Mouse (Mus musculus): Measurements from ENCODE around the gene Slc30a5. TPM values are rescaled to one million over a fixed set of nuclear protein-coding genes. Genes with fewer than 3 reads are reported as not detected.

The Slc30a5 gene
- total RNA-seq, 2 experiments from 2014 or later, result 10.5 to 11.3 TPM

DNA sequence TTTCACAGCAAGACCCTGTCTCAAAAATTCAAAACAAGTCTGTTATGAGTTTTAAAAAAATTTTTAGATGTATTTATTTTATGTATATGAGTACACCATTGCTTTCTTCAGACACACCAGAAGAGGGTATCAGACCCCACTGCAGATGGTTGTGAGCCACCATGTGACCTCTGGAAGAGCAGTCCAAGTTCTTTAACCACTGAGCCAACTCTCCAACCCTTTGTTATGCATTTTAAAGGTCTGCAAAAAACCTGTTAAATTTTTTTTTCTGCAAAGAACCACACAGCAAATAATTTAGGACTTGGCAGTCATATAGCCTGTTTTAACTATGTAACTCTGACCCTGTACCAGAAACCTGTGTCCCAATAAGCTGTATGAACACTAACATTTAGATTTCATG lies 58.5 kb downstream of the Slc30a5 start:
- no peak for DNase-seq

DNA sequence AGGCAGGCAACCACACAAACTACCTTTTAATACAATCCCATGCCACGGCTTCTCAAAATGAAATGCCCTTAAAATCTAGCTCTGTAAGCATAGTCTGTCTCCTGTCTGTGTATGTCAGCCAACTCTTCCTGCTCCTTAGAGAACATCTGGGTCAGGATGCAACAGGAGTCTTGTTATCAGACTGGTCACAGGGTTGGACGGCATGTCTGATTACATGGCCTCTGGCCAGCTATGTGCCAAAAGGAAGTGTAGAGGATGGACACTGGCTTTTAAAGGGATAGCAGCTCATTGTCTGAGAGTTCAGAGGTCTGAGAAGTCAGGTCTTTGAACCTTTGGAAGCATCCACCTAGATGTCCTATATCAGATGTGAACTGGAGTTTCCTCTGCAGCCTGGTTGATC lies 77.9 kb downstream of the Slc30a5 start:
- no peak for DNase-seq

GRCm38 (mm10) chr13:100754186-100754585 lies 79.0 kb downstream of the Slc30a5 start:
- no peak for DNase-seq

- DNase-seq, result no peak
Observed at GRCm38 (mm10) chr13:100753011-100753410, 80.2 kb downstream of the Slc30a5 start.

Other genes with a start within 250 kb of the Slc30a5 start
- under 1 TPM; 0.28 to 0.38 TPM for gene Marveld2, start 216.5 kb downstream of the Slc30a5 start, total RNA-seq (2021)
- gene Ak6, start 182.4 kb downstream of the Slc30a5 start, total RNA-seq (2021), result 10 to 100 TPM; 57.7 to 58.0 TPM
- 10 to 100 TPM in 1 of 2 experiments, 1 to 10 TPM in 1; 9.4 to 11.0 TPM for gene Rad17, start 182.4 kb downstream of the Slc30a5 start, total RNA-seq (2021)
- gene Taf9, start 181.8 kb downstream of the Slc30a5 start, total RNA-seq (2021), result 1 to 10 TPM; 5.7 to 9.2 TPM
- gene Ccdc125, start 163.7 kb downstream of the Slc30a5 start, total RNA-seq (2021), result under 1 TPM; 0.18 to 0.43 TPM
- 10 to 100 TPM; 11.2 to 13.5 TPM for gene Cdk7, start 102.5 kb downstream of the Slc30a5 start, total RNA-seq (2021)
- 100 to 1,000 TPM; 145 to 155 TPM for gene Mrps36, start 88.8 kb downstream of the Slc30a5 start, total RNA-seq (2021)
- not detected for gene Cenph, start 57.5 kb downstream of the Slc30a5 start, total RNA-seq (2021)
- 1 to 10 TPM; 1.0 to 1.2 TPM for gene Ccnb1, start 46.9 kb downstream of the Slc30a5 start, total RNA-seq (2021)

Data from gastrocnemius, postnatal 25 days (tissue).